In genomic region chr12:81094766-81095405, GRCm38 (mm10) we compare ENCODE assay signal across 14 mouse cellular contexts.
DNase-seq lines count a peak whose midpoint lies in the region; ATAC-seq lines count a peak whose summit lies in the region.
"Had no signal": no experiment of that assay in that cellular context is flagged by ENCODE, and none has a peak within 500 bp of the region (broad histone marks: within the 10 kb centered on the region; RNA-seq: fewer than 3 reads in every experiment).

No protein-coding gene starts in this region.

- WGBS in midbrain, embryonic 10.5 days, result 62% methylated on average over 11 of the region's 11 CpGs
- 75% methylated on average over 11 of the region's 11 CpGs for WGBS in midbrain, embryonic 15.5 days
- WGBS in embryonic facial prominence, embryonic 11.5 days, result 26% methylated on average over 11 of the region's 11 CpGs
- 46% methylated on average over 11 of the region's 11 CpGs for WGBS in liver, embryonic 12.5 days (ENCODE audit: insufficient replicate concordance)

- peaks cover 19% of the 10 kb centered on the region for H3K4me1 ChIP-seq in midbrain, embryonic 10.5 days
- H3K4me1 ChIP-seq in midbrain, embryonic 15.5 days, result peaks cover 4% of the 10 kb centered on the region; the same call in 1 of the 2 replicates
- peaks cover 7% of the 10 kb centered on the region; the same call in 1 of the 2 replicates for H3K4me1 ChIP-seq in embryonic facial prominence, embryonic 11.5 days (ENCODE audit: control insufficient read depth, insufficient read depth, low read length)
- H3K4me1 ChIP-seq in liver, embryonic 12.5 days, result no peaks in the 10 kb centered on the region

- H3K9ac ChIP-seq in midbrain, embryonic 15.5 days, result no peak overlapping the region
- no peak overlapping the region for H3K9ac ChIP-seq in embryonic facial prominence, embryonic 11.5 days (replicated peaks; ENCODE audit: low read length)
- no peak overlapping the region for H3K9ac ChIP-seq in liver, embryonic 12.5 days
- H3K9ac ChIP-seq: hindbrain, embryonic 15.5 days; lung, embryonic 14.5 days had no signal

- no peak for ATAC-seq in midbrain, embryonic 15.5 days (replicated peaks)
- 0 out of 2 replicates have a peak, but pooled peaks have one; percentile 44 for ATAC-seq in embryonic facial prominence, embryonic 11.5 days (replicated peaks; ENCODE audit: insufficient number of reproducible peaks, low FRiP score, low TSS enrichment, low read depth)
- peak; percentile 83 for ATAC-seq in liver, embryonic 12.5 days

- H3K36me3 ChIP-seq in midbrain, embryonic 10.5 days, result no peaks in the 10 kb centered on the region
- H3K36me3 ChIP-seq in midbrain, embryonic 15.5 days (replicated peaks), result no peaks in the 10 kb centered on the region
- H3K36me3 ChIP-seq in embryonic facial prominence, embryonic 11.5 days (replicated peaks; ENCODE audit: control insufficient read depth, insufficient read depth, low read depth, low read length), result no peaks in the 10 kb centered on the region
- H3K36me3 ChIP-seq in liver, embryonic 12.5 days, result no peaks in the 10 kb centered on the region
- H3K36me3 ChIP-seq: hindbrain, embryonic 15.5 days had no signal

- 0 out of 2 replicates have a peak overlapping the region, but pooled peaks have one; percentile 33 for H3K27ac ChIP-seq in midbrain, embryonic 10.5 days (replicated peaks)
- H3K27ac ChIP-seq in midbrain, embryonic 15.5 days, result no peak overlapping the region
- H3K27ac ChIP-seq in embryonic facial prominence, embryonic 11.5 days (replicated peaks; ENCODE audit: low read depth, low read length), result no peak overlapping the region
- H3K27ac ChIP-seq in liver, embryonic 12.5 days, result no peak overlapping the region
- H3K27ac ChIP-seq: hindbrain, embryonic 15.5 days had no signal

- no peak for DNase-seq in midbrain, embryonic 10.5 days (ENCODE audit: low spot score)
- DNase-seq in embryonic facial prominence, embryonic 11.5 days (ENCODE audit: low spot score), result peak; percentile 41
- peak; percentile 60 for DNase-seq in yolk sac, embryonic 10.5 days (ENCODE audit: low spot score)
- DNase-seq in adrenal gland, postnatal 36 days, result no peak
- DNase-seq in lung, postnatal 14 days, result no peak
- DNase-seq: adrenal gland, postnatal 14 days; cerebellum, postnatal 25 days; kidney, adult 2 months; lung, embryonic 14.5 days had no signal

- no peak overlapping the region for H3K4me2 ChIP-seq in midbrain, embryonic 15.5 days
- H3K4me2 ChIP-seq in embryonic facial prominence, embryonic 11.5 days (ENCODE audit: low read depth, low read length), result 0 out of 2 replicates have a peak overlapping the region, but pooled peaks have one; percentile 13
- no peak overlapping the region for H3K4me2 ChIP-seq in liver, embryonic 12.5 days
- H3K4me2 ChIP-seq: hindbrain, embryonic 15.5 days; lung, embryonic 14.5 days had no signal

- no peaks in the 10 kb centered on the region for H3K27me3 ChIP-seq in midbrain, embryonic 10.5 days (ENCODE audit: low read depth, poor library complexity, severe bottlenecking)
- H3K27me3 ChIP-seq in midbrain, embryonic 15.5 days (replicated peaks), result no peaks in the 10 kb centered on the region
- no peaks in the 10 kb centered on the region for H3K27me3 ChIP-seq in embryonic facial prominence, embryonic 11.5 days (ENCODE audit: control insufficient read depth, insufficient read depth, low read length)
- H3K27me3 ChIP-seq in liver, embryonic 12.5 days (replicated peaks), result no peaks in the 10 kb centered on the region
- H3K27me3 ChIP-seq: hindbrain, embryonic 15.5 days had no signal

- H3K9me3 ChIP-seq in midbrain, embryonic 10.5 days (replicated peaks), result no peaks in the 10 kb centered on the region
- no peaks in the 10 kb centered on the region for H3K9me3 ChIP-seq in midbrain, embryonic 15.5 days
- no peaks in the 10 kb centered on the region for H3K9me3 ChIP-seq in embryonic facial prominence, embryonic 11.5 days (replicated peaks; ENCODE audit: control insufficient read depth, low read length)
- H3K9me3 ChIP-seq in liver, embryonic 12.5 days (replicated peaks), result no peaks in the 10 kb centered on the region
- H3K9me3 ChIP-seq: G1E; hindbrain, embryonic 15.5 days had no signal

- no peak overlapping the region for H3K4me3 ChIP-seq in midbrain, embryonic 10.5 days
- no peak overlapping the region for H3K4me3 ChIP-seq in midbrain, embryonic 15.5 days
- no peak overlapping the region for H3K4me3 ChIP-seq in embryonic facial prominence, embryonic 11.5 days (ENCODE audit: low read depth, low read length)
- no peak overlapping the region for H3K4me3 ChIP-seq in liver, embryonic 12.5 days
- H3K4me3 ChIP-seq: hindbrain, embryonic 15.5 days; myocyte had no signal

Comparison
In these comparisons a context has a peak if more than half of its experiments do, and no peak if none do; other contexts are left out.
1. DNase-seq: peak in embryonic facial prominence, embryonic 11.5 days (single experiment) and yolk sac, embryonic 10.5 days (single experiment); none in midbrain, embryonic 10.5 days (single experiment), adrenal gland, postnatal 36 days (0 of 2) and lung, postnatal 14 days (single experiment).